Mouse (Mus musculus) bone marrow macrophage, adult 2 months (primary cell): ENCODE data around the gene Gabrb1.

Experiments used
- CTCF ChIP-seq: IDR thresholded peaks from 2 replicates; pipeline ENCODE4 v1.5.1; 2012; ENCODE audit warnings: low read depth, mild to moderate bottlenecking, low read length, moderate library complexity
- POLR2A ChIP-seq: IDR thresholded peaks from 2 replicates; pipeline ENCODE4 v1.6.1; 2012; ENCODE audit warnings: mild to moderate bottlenecking, low read depth, low read length, borderline replicate concordance

GRCm38 (mm10) chr5:72139619-72140018, 481.7 kb downstream of the Gabrb1 start:
- TF ChIP-seq CTCF (no peak), POLR2A (no peak)
